7 mouse cellular contexts compared by ENCODE assay signal in genomic region chr12:10390671-10391441, GRCm38 (mm10). TPM values are rescaled to one million over a fixed set of nuclear protein-coding genes. Genes with fewer than 3 reads are reported as not detected.
DNase-seq lines count a peak whose midpoint lies in the region; ATAC-seq and TF ChIP-seq lines count a peak whose summit lies in the region.

Gene Rdh14, plus strand, starts transcription at chr12:10390772.

- H3K27me3 ChIP-seq in embryonic facial prominence, embryonic 13.5 days: no peaks in the 10 kb centered on the region
- H3K27me3 ChIP-seq in kidney, adult 2 months (replicated peaks; ENCODE audit: control insufficient read depth, insufficient read depth, low read length): no peaks in the 10 kb centered on the region
- H3K27me3 ChIP-seq in limb, embryonic 12.5 days: no peaks in the 10 kb centered on the region
- no peaks in the 10 kb centered on the region for H3K27me3 ChIP-seq in midbrain, embryonic 15.5 days (replicated peaks)
- peaks cover 2% of the 10 kb centered on the region; the same call in 1 of the 2 replicates for H3K27me3 ChIP-seq in spleen, adult 2 months (ENCODE audit: control insufficient read depth, insufficient read depth, low read length)

- peak within 1 kb of the TSS; percentile 85 for H3K27ac ChIP-seq in embryonic facial prominence, embryonic 13.5 days
- peak within 1 kb of the TSS; percentile 100 for H3K27ac ChIP-seq in kidney, adult 2 months (ENCODE audit: insufficient read depth, low read depth, low read length)
- H3K27ac ChIP-seq in limb, embryonic 12.5 days: peak within 1 kb of the TSS; percentile 94
- peak within 1 kb of the TSS; percentile 93 for H3K27ac ChIP-seq in midbrain, embryonic 15.5 days
- peak within 1 kb of the TSS; percentile 92 for H3K27ac ChIP-seq in spleen, adult 2 months (ENCODE audit: insufficient read depth, low read length)

- ATAC-seq in embryonic facial prominence, embryonic 13.5 days (ENCODE audit: insufficient number of reproducible peaks, insufficient read depth, low FRiP score, low TSS enrichment, low read depth): peak; percentile 94
- ATAC-seq in limb, embryonic 12.5 days (ENCODE audit: insufficient number of reproducible peaks, insufficient read depth, low FRiP score, low TSS enrichment, low read depth): peak; percentile 96
- ATAC-seq in midbrain, embryonic 15.5 days (replicated peaks): peak; percentile 100

- H3K4me1 ChIP-seq in embryonic facial prominence, embryonic 13.5 days: peaks cover 6% of the 10 kb centered on the region
- H3K4me1 ChIP-seq in kidney, adult 2 months (ENCODE audit: control insufficient read depth, insufficient read depth, low read length): 0 out of 2 replicates have a peak, but pooled peaks cover 2% of the 10 kb centered on the region
- peaks cover 5% of the 10 kb centered on the region for H3K4me1 ChIP-seq in limb, embryonic 12.5 days (replicated peaks)
- peaks cover 12% of the 10 kb centered on the region for H3K4me1 ChIP-seq in midbrain, embryonic 15.5 days
- no peaks in the 10 kb centered on the region for H3K4me1 ChIP-seq in spleen, adult 2 months (ENCODE audit: control insufficient read depth, insufficient read depth, insufficient read length)

- WGBS in embryonic facial prominence, embryonic 13.5 days: under 1% methylated on average over 53 of the region's 53 CpGs
- 1% methylated on average over 53 of the region's 53 CpGs for WGBS in kidney, adult 2 months
- whole genome bisulfite sequencing in limb, embryonic 12.5 days: under 1% methylated on average over 53 of the region's 53 CpGs
- WGBS in midbrain, embryonic 15.5 days: under 1% methylated on average over 53 of the region's 53 CpGs
- under 1% methylated on average over 53 of the region's 53 CpGs for WGBS in spleen, adult 2 months

- peak within 1 kb of the TSS; percentile 81 for H3K4me2 ChIP-seq in embryonic facial prominence, embryonic 13.5 days
- H3K4me2 ChIP-seq in limb, embryonic 12.5 days: peak within 1 kb of the TSS; percentile 72
- peak within 1 kb of the TSS; percentile 64 for H3K4me2 ChIP-seq in midbrain, embryonic 15.5 days

- H3K9ac ChIP-seq in embryonic facial prominence, embryonic 13.5 days: peak within 1 kb of the TSS; percentile 99
- peak within 1 kb of the TSS; percentile 91 for H3K9ac ChIP-seq in limb, embryonic 12.5 days (replicated peaks)
- H3K9ac ChIP-seq in midbrain, embryonic 15.5 days: peak within 1 kb of the TSS; percentile 97

- H3K4me3 ChIP-seq in embryonic facial prominence, embryonic 13.5 days: peak within 1 kb of the TSS; percentile 66
- peak within 1 kb of the TSS; percentile 90 for H3K4me3 ChIP-seq in kidney, adult 2 months (ENCODE audit: insufficient read depth, low read depth, low read length)
- peak within 1 kb of the TSS; percentile 74 for H3K4me3 ChIP-seq in limb, embryonic 12.5 days (replicated peaks)
- peak within 1 kb of the TSS; percentile 94 for H3K4me3 ChIP-seq in midbrain, embryonic 15.5 days
- peak within 1 kb of the TSS; percentile 89 for H3K4me3 ChIP-seq in spleen, adult 2 months (ENCODE audit: extremely low read depth, insufficient read depth, insufficient read length)

- peaks cover 8% of the 10 kb centered on the region for H3K36me3 ChIP-seq in embryonic facial prominence, embryonic 13.5 days
- peaks cover 4% of the 10 kb centered on the region; the same call in 1 of the 2 replicates for H3K36me3 ChIP-seq in kidney, adult 2 months (ENCODE audit: control insufficient read depth, insufficient read depth, low read length)
- H3K36me3 ChIP-seq in limb, embryonic 12.5 days: peaks cover 8% of the 10 kb centered on the region; the same call in 1 of the 2 replicates
- H3K36me3 ChIP-seq in midbrain, embryonic 15.5 days (replicated peaks): peaks cover 5% of the 10 kb centered on the region; the same call in 1 of the 2 replicates
- H3K36me3 ChIP-seq in spleen, adult 2 months (ENCODE audit: control insufficient read depth, insufficient read depth, low read length): peaks cover 4% of the 10 kb centered on the region; the same call in 1 of the 2 replicates

- peak; percentile 78 for TF ChIP-seq POLR2A in kidney, adult 2 months (IDR thresholded peaks at IDR 0.05; ENCODE audit: low read depth, low read length)
- TF ChIP-seq POLR2A in spleen, adult 2 months (IDR thresholded peaks at IDR 0.05; ENCODE audit: low read depth, low read length): peak; percentile 54

- no peaks in the 10 kb centered on the region for H3K9me3 ChIP-seq in embryonic facial prominence, embryonic 13.5 days
- H3K9me3 ChIP-seq in limb, embryonic 12.5 days: no peaks in the 10 kb centered on the region
- no peaks in the 10 kb centered on the region for H3K9me3 ChIP-seq in midbrain, embryonic 15.5 days

- peak; percentile 62 for TF ChIP-seq CTCF in kidney, adult 2 months (conservative IDR thresholded peaks at IDR 0.05; ENCODE audit: insufficient read depth, insufficient read length, low read depth, low read length)
- TF ChIP-seq CTCF in spleen, adult 2 months (IDR thresholded peaks at IDR 0.05; ENCODE audit: extremely low read depth, insufficient read depth, insufficient read length, insufficient replicate concordance): peak; percentile 33; the same call in 1 of the 2 replicates

- peak; percentile 96 for DNase-seq in adrenal gland, postnatal 36 days
- DNase-seq in heart, adult 18-20 months: peak; percentile 97
- peak; percentile 98 for DNase-seq in kidney, adult 2 months
- peak; percentile 88 to 95 for DNase-seq in spleen, adult 2 months (ENCODE audit: low read depth in 1 of 2, low spot score in 2 of 2)

RNA-seq across cellular contexts. Expression of gene Rdh14, which starts in this region (rescaled TPM):
- 10 to 100 TPM; 32.5 to 44.2 TPM for total RNA-seq in adrenal gland, postnatal 36 days (2021)
- polyA plus RNA-seq in embryonic facial prominence, embryonic 13.5 days (2015; fragmentation: Nextera tagmentation; extraction: Ambion mirVana): 40.6 and 42.8 TPM in 2 replicates
- total RNA-seq in heart, adult 18-20 months (2021): 10 to 100 TPM; 56.6 to 62.0 TPM
- 22.8 and 23.7 TPM in 2 replicates for polyA plus RNA-seq in kidney, adult 2 months (2012; rRNA removed)
- 33.1 and 37.1 TPM in 2 replicates for polyA plus RNA-seq in limb, embryonic 12.5 days (2016; fragmentation: Nextera tagmentation; extraction: Ambion mirVana)
- polyA plus RNA-seq in midbrain, embryonic 15.5 days (2015; fragmentation: Nextera tagmentation; extraction: Ambion mirVana): 45.3 and 46.6 TPM in 2 replicates
- polyA plus RNA-seq in spleen, adult 2 months (2012; rRNA removed): 7.5 and 11.1 TPM in 2 replicates

Comparison
In these comparisons a context has a peak if more than half of its experiments do, and no peak if none do; other contexts are left out.
1. Peak in every context shown above with its lines: DNase-seq, ATAC-seq, H3K4me3 ChIP-seq and H3K27ac ChIP-seq.